Mouse (Mus musculus) spleen, adult 2 months (tissue): ENCODE results near the gene Ccdc171. TPM values are rescaled to one million over a fixed set of nuclear protein-coding genes. Genes with fewer than 3 reads are reported as not detected.

Experiments
- DNase-seq, 2 experiments: peaks; one replicate each; pipeline versions ENCODE4 v3.0.0 to v3.0.0-alpha.2; 2012 to 2021; ENCODE audit warnings: low spot score in 2 of 2, low read depth in 1 of 2
- H3K27ac ChIP-seq: fragments of 200-500 bp; 2 replicates; pipeline ENCODE4 v1.5.1; 2012; ENCODE audit warnings: low read length, inconsistent platforms; ENCODE audit not compliant: insufficient read depth
- H3K27me3 ChIP-seq: fragments of 200-500 bp; 2 replicates; pipeline ENCODE4 v1.6.1; 2012; ENCODE audit warnings: mild to moderate bottlenecking, moderate library complexity, low read length, inconsistent platforms; ENCODE audit not compliant: control insufficient read depth, insufficient read depth
- H3K36me3 ChIP-seq: fragments of 200-500 bp; 2 replicates; pipeline ENCODE4 v1.6.1; 2012; ENCODE audit warnings: mild to moderate bottlenecking, low read length, inconsistent platforms; ENCODE audit not compliant: control insufficient read depth, insufficient read depth
- H3K4me1 ChIP-seq: fragments of 200-500 bp; 2 replicates; pipeline ENCODE4 v1.6.1; 2011; ENCODE audit warnings: inconsistent platforms; ENCODE audit not compliant: control insufficient read depth, insufficient read depth, insufficient read length
- H3K4me3 ChIP-seq: fragments of 200-500 bp; 2 replicates; pipeline ENCODE4 v1.5.1; 2011; ENCODE audit warnings: mild to moderate bottlenecking, inconsistent platforms; ENCODE audit not compliant: insufficient read depth, insufficient read length; ENCODE audit errors: extremely low read depth
- CTCF ChIP-seq: fragments of 200-500 bp; IDR thresholded peaks from 2 replicates; pipeline ENCODE4 v1.5.1; 2011; ENCODE audit warnings: mild to moderate bottlenecking, inconsistent platforms; ENCODE audit not compliant: insufficient read depth, insufficient read length, insufficient replicate concordance; ENCODE audit errors: extremely low read depth
- POLR2A ChIP-seq: fragments of 200-500 bp; IDR thresholded peaks from 2 replicates; pipeline ENCODE4 v1.6.1; 2011; ENCODE audit warnings: low read depth, low read length, inconsistent platforms
- WGBS: fragments of 180-500 bp; shearing (Covaris S2); methylation state at CpG from one replicate; pipeline ENCODE4 v1.1.7; 2018; 5-methylcytosine and 5-hydroxymethylcytosine counted together
- polyA plus RNA-seq: library from polyadenylated mRNA; depleted of rRNA; stranded (reverse); fragments of >200 nt; gene quantifications from 2 replicates; pipeline ENCODE4 v1.2.3, GENCODE M21; 2012; rRNA removed

Ccdc171 gene
- polyA plus RNA-seq, 1 experiment, result 1.0 TPM

DNA sequence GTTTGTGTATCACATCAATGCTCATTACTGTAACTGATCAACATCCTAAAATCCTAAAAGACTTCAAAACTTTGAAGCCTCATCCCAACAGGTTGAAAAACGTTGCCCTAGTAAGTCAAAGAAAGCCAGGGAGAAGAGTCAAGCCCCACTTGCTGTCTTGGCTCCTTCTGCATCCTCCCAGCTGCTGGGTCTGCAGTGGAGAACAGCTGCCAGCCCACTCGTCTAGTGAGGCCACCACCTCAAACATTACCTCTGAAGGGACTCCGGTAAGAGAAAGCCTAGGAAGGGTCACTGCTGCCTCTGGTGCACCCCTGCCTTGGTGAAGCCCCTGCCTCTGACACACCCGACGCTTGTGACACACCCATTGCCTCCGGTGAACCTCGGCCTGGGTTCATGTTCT, 336.9 kb downstream of the Ccdc171 start:
- TF ChIP-seq CTCF, result no peak
- TF ChIP-seq POLR2A, result no peak
- Histone ChIP-seq H3K4me3 (no peak overlapping the region), H3K27me3 (no peaks in the 10 kb centered on the region), H3K4me1 (no peaks in the 10 kb centered on the region), H3K36me3 (no peaks in the 10 kb centered on the region), H3K27ac (no peak overlapping the region)
- no peak for DNase-seq
- 86% methylated on average over 7 of the region's 7 CpGs for WGBS

DNA sequence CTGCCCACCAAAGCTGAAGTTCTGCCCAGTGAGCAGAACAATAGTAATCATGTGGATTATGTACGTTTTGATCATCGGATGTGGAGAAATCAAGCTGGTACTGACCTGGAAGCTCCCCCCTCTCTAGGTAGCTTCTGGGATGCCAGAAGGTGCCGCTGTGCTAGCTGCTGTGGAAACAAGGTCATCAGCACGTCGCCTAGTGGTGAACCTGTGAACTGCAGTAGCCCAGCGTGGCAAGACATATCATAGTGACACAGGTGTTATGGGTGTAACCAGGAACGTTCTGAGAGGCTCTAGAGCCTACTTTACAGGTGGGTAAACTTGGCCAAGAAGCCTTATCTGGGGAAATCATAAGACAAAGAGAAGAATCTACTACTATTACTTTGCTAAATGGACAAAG, 351.3 kb downstream of the Ccdc171 start:
- no peak overlapping the region for H3K4me3 ChIP-seq
- DNase-seq, result no peak
- 72% methylated on average over 7 of the region's 7 CpGs for WGBS
- no peaks in the 10 kb centered on the region for H3K36me3 ChIP-seq
- no peak overlapping the region for H3K27ac ChIP-seq
- no peaks in the 10 kb centered on the region for H3K27me3 ChIP-seq
- no peaks in the 10 kb centered on the region for H3K4me1 ChIP-seq
- TF ChIP-seq POLR2A (no peak), CTCF (no peak)

DNA sequence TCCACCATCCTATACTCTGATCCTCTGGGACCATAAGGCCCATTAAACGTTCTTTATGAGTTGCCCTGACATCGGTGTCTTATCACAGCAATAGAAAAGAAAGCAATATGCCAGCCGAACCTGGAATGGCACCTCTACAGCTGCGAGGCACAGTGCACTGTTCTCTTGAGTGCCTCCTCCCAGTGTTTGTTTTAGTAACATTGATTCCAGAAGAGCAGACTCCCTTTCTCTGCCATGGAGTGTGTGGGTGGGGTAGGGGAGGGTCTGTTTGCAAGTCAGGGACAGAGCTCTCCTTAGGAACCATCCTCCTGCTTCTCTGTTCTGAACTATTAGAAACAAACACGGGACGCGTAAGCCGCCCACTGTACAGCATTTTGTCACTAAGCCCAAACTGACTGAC, 352.9 kb downstream of the Ccdc171 start:
- H3K4me1 ChIP-seq, result no peaks in the 10 kb centered on the region
- no peak for TF ChIP-seq CTCF
- DNase-seq, result no peak
- H3K4me3 ChIP-seq, result no peak overlapping the region
- H3K36me3 ChIP-seq, result no peaks in the 10 kb centered on the region
- 92% methylated on average over 8 of the region's 8 CpGs for WGBS
- H3K27ac ChIP-seq, result no peak overlapping the region
- no peaks in the 10 kb centered on the region for H3K27me3 ChIP-seq

DNA sequence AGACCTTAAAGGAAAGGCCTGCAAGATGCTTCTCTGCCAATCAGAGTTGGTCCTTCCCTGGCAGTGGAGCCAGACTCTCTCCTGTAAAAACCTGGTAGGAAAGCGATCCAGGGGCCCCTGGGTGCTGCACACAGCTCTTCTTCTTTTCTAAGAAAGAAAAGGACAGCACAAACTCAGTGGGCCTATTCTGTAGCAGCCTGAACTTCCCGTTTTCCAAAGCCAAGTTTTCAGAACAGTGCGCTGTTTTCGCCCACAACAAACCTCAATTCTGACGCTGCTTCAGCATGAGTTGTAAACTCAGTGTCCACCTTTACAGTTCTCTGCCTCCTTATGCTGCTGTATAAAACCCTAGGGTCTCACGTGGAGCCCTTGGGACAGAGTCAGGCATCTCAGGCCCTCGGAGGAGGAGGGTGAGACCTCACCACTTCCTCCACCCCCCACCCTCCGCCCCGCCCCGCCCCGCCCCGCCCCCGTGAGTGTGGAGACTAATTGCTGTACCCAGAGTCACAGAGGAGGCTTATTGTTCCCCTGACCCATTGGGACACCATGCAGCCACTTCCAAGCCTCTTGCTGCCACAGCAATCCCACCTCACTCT, 363.2 kb downstream of the Ccdc171 start:
- no peak for DNase-seq
- H3K4me1 ChIP-seq, result no peaks in the 10 kb centered on the region
- no peak overlapping the region for H3K4me3 ChIP-seq
- WGBS, result 18% methylated on average over 13 of the region's 13 CpGs
- TF ChIP-seq CTCF, result no peak
- no peak for TF ChIP-seq POLR2A
- H3K27ac ChIP-seq, result no peak overlapping the region
- no peaks in the 10 kb centered on the region for H3K36me3 ChIP-seq
- no peaks in the 10 kb centered on the region for H3K27me3 ChIP-seq

DNA sequence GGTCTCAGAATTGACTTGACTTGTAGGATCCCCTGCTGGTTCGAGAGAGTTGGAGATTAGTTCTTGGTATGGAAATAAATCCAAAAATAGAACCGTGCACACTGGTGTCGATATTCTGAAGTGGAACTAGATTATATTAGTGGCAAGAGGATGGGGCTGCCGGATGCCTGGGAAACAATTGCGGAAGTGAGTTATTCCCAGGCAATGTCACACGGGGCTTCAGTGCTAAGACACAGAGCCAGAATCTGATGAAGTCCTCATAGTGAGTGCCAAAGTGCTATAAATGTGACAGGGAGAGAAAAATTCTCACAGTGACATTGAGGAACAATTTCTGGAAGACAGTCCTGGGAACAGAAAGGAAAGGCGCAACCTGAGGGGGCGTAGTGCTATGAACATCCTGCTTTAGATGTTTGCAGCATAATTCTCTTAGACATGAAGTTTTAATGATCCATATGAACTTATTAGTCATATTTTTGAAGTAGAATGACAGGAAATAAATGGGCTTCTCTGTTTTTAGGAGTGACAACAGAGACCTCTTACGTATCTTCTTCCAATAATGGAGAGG, 376.8 kb downstream of the Ccdc171 start:
- no peak for DNase-seq
- 68% methylated on average over 9 of the region's 9 CpGs for WGBS
- H3K36me3 ChIP-seq, result no peaks in the 10 kb centered on the region
- no peaks in the 10 kb centered on the region for H3K27me3 ChIP-seq
- no peak for TF ChIP-seq CTCF
- TF ChIP-seq POLR2A, result no peak
- no peaks in the 10 kb centered on the region for H3K4me1 ChIP-seq
- H3K4me3 ChIP-seq, result no peak overlapping the region
- H3K27ac ChIP-seq, result no peak overlapping the region

Other genes with a start within 250 kb of the Ccdc171 start
- gene Ttc39b, start 201.3 kb upstream of the Ccdc171 start, polyA plus RNA-seq, result 4.0 and 4.1 TPM in 2 replicates
- gene Snapc3, start 107.8 kb upstream of the Ccdc171 start, polyA plus RNA-seq, result 11.8 and 12.7 TPM in 2 replicates
- 17.5 and 42.2 TPM in 2 replicates for gene Psip1, start 39.1 kb upstream of the Ccdc171 start, polyA plus RNA-seq